Mouse (Mus musculus) kidney, adult 8-10 months (tissue): Measurements from ENCODE around the gene Ebf1.

Experiments
- DNase-seq, 2 experiments: peaks; one replicate each; pipeline ENCODE4 v3.0.0; 2022

Gene Ebf1

DNA sequence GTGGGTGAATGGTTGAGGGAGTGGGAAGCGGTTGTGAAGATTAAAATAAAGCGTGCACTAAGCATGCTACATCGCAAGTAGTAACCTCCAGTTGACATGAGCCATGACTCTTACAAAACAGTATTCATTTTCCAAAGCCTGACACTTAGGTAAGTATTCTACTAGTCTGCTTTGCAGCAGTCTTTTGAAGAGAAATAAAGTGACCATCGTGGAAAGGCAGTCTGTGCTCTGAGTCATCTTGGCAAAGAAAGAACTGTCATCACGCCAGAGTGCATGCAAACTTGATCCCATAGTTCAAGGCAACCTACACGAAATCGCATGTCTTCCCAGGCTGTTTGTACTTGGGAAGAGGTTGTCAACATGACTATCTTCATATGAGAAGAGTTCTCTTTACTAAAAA lies 237.4 kb downstream of the Ebf1 start:
- DNase-seq: no peak

DNA sequence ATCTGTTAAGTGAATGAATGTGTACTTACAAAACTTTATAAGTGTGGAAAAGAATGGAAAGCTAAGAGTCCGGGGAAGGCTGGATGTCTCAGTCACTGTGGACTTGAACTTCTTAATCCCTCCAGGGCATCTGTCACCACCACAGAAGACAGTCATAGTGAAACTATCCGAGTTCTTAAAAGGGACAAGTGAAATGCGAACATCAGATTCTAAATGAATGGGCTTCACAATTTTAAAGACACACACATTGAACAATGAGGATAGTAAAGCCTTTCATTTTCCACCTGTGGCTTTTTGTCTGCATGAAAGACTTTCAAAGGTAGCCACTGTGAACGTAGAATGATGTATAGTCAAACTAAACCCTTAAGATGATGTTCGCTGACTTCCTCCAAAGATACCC lies 244.0 kb downstream of the Ebf1 start:
- no peak for DNase-seq

DNA sequence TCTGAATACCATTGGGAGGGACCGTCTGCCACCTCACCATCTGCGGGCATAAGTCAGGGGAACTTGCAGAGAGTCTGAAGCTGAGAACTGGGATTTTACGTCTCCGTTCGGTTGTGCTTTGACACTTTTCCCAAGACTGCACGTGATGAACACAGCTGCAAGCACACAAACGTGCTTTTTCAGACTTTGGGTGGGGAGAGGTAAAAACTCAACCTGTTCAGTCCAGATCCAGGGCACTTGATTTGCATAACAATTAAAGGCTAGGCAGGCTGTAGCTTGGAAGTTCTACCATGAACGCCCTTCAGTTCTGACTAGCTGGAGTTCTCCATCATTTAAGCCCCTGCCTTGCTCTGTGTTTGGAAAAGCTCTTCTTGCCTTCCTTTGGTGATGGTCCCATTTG lies 246.8 kb downstream of the Ebf1 start:
- no peak for DNase-seq

DNA sequence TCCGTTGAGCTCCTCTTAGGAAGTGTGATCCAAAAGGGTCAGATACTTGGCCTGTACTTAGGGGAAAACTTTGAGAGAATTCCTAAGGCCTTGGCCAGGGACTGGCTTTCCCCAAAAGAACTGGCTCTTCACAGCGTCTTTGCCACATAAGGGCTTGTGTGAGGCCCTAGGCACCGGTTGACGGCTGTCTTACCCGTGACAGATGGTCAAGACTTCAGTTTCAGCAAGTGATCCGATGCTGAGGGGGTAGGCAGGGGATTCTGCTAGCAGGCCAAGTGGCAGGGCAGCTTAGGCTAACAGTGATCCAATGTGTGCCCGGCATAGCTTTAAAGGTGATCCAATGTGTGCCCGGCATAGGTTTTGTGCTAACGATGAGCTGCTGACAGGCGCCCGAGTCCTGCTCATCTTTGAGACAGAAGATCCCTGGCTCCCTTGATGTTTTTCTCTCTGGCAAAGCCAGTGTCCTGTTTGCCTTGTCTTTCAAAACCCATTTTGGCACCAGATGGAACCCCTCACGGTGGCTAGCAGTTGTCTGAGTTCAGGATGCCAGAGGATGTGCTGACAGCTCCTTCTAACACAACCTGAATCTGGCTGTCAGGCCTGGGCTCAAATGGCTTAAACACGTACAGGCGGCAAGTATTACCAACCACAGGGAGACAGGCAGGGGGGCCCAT lies 249.5 kb downstream of the Ebf1 start:
- DNase-seq: no peak

DNA sequence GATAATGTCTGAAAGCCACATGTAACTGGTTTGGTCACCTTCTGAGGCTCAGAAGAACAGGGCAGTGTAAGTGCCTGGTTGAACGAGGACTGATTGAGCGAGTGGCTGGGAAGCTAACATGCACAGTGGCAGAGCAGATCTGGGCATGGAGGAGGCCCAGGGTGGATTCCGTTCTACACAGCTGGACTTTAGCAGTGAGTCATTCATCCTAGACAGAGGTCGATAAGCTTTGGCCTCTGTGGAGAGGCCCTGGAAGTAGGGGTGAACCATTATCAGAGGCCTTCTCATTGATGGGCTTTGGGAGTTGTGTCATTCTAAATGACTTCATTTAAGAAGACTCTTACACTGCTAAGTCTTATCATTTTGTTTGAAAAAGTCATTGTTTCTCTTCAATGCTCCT lies 250.3 kb downstream of the Ebf1 start:
- no peak for DNase-seq

DNA sequence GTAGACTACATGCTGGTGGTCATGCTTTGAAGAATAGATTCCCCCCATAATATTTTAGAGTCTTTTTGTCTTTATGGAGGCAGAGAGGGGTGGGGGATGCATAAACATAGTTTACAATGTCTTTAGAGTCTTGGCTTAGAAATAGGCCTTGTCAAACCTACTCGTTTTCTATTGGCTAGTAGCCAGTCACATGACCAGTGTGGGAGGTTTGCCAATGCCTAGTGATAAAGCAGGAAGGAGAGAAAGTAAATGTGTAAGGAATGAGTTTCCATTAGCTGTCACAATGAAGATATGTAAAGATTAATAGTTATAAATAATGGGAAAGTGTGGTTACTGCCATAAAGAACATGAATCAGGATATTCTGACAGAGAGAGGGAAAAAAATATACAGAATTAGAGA lies 256.8 kb downstream of the Ebf1 start:
- no peak for DNase-seq

DNA sequence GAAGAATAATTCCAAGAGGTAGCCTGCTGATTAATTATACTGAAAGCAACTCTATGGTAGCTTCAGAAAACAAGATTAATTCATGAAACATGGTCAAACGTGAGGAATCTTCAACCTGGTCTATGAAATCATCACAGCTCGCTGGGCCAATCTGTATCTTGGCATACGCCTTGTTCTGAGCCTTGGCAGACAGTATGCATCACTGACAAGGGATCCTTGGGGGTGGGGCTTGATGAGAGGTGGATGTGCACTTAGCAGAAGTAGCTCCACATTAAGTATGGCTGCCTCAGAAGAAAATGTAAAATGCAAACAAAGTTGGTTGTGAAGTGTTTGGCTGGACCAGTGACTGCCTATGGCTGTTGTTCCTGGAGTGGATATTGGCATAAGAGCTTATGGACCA lies 258.1 kb downstream of the Ebf1 start:
- no peak for DNase-seq

DNA sequence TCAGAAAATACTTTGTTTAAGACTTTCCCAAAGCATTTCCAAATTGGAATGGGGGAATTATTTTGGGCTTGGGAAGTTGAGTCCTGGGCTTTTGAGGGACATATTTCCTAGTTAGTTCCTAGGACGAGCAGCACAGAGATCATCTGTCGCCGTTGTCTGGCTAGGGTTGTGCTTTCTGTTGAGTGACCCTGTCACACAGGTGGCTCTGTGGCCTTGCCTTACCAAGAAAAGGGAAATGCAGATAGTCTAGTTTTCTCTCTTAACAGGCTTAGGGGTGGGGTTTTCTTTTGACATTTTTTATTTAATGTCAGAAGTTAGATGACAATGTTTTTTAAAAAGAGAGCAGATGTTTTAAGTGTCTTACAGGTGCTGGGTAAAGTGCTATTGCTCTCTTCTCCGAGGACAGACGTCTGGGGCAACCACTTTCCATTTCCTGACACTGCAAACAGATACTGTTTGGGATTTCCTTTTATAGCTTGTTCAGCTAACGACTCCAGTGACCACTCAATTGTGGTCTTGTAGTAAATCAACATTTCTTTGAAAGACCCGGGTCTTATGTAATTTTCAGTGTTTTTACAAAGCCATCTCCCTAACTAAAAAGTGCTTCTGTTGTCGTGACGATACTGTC lies 264.1 kb downstream of the Ebf1 start:
- DNase-seq: no peak

DNA sequence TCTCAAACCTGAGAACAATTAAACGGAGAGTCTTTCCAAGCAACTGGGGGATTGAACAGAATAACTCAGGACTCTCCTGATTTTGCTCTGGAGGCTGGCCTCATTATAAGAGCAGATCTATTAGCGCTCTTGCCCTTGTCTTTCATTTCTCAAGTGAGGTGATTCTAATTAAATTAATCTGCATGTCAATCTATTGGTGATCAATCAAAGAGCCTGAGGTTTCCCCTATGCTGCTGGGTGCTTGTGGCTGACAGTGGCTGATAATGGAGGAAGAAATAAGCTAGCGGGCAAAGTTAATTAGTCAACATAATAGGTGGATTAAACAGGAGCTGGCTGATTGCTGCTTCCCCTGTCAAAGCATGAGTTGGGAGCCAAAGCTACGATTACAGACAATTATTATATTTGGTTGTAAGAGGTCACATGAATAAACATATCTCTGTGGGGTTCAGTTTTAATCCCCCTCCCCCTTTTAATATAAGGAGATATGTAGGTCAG lies 265.4 kb downstream of the Ebf1 start:
- DNase-seq: no peak

DNA sequence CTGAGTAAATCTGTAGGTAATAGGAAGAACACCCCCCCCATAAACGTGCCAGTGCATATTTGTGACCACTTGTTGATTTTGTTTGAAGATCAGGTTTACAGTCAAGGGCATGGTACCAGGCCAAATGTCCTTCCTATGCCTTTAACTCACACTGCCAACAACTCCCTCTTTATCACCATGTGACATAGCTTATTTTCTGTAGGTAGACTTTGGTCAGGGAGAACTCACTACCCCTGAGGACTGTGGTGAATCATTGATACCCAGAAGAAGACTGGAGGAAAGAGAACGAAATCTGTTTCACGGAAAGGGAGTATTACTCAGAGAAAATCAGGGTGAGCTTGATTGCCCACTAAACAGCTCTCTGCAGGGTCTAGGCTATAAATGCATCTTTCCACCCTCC lies 267.2 kb downstream of the Ebf1 start:
- peak in 1 of 2 experiments; percentile 28 for DNase-seq

DNA sequence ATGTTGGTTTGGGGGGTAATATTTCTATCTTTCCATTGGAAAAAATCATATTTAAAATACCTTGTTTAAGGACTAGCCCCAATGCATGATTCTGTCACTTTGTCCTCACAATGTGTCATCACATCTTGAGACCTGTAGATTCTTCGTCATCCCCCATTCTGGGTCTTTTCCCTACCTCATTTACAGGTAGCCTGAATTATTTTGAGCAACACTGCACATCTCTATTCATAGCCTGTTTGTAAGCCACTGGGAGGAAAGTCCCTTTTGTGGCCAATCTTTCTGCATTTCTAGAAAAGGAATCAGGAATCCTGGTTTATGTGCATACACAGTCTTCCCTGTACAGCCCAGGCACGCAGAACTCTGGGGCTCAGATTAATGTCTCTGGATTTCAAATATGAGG lies 269.8 kb downstream of the Ebf1 start:
- DNase-seq: no peak

DNA sequence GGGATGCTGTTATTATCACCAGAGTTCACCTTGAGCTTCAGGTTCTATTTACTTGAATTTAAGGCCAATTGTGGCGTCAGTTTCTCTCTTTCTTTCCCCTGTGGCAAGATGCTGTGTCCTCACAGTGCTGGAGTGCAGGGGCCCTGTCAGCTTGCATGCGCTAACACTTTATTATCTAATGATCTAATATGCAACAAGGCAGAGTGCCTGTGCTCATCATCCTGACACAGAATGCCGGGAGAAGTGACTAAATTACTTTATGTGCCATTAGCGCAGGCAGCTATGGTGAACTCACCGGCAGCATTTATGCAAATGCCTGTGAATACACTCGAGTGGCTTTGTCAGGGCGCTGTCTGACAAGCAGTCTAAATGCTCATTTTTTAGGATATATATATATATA lies 270.6 kb downstream of the Ebf1 start:
- DNase-seq: no peak

DNA sequence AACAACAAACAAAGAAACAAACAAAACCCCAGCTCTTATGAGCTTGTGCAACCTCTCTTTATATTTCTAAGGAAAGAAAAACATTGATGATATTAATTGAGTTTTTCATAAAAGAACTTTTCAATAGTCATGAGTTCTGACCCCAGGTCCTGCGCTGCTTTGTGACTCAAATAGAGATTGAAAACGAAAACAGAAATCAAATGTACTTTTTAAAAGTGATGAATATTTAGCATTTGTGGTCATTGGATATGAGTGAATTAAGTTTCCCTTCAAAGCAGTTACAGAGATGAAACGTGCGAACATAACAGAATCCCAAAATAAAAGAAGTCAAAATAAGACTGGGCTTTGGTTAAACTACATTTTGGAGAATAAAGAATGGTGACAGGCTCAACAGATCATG lies 271.3 kb downstream of the Ebf1 start:
- DNase-seq: no peak

DNA sequence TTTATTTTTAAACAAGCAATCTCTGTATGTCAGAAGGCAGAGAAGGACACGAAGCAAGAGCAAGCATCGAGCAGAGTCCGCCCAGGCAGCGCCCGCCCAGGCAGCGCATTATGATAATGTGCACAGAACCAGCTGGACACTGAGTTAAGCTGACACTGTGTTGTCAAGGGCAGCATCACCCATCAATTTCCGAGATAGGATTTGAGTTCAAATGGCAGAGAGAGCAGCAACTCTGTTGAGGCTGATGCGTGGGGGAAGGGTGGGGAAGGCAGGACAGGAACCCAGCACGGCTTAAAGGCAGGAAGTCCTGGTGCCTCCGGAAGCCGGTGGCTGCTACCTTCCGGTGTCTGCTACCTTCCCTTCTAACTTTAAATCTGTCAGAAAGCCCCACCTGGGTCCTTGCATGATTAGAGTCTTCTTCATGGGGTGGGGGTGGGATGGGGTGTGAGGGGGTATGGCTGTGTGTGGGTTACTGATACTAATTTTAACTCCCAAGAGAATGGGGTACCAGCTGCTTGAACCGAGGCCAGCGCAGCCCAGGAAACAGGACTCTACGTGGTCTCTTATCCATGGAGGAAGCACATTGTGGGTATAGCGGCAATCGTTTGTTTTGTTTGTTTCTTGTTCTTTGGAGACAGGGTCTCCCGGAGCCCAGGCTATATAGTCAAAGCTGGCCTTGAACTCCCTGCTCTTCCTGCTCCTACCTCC lies 275.9 kb downstream of the Ebf1 start:
- DNase-seq: peak; percentile 8 to 18

DNA sequence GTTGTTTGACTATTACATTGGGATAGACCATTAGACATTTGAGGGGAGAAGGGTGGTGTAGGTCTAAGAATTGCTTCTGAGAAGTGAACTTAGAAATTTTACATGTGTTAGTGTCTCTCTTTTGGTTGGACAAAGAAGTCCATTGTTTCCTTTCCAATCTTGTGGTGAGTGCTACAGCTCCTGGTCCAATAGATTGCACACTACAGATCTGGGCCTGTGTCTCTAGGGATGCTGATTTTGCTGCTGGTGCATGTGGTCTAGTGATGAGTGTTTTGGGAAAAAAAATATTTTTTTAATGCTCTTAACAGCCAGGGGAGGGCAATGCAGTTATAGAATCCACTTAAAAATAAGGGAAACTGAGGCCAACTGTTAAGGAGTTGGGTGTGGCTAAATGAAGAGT lies 276.9 kb downstream of the Ebf1 start:
- DNase-seq: no peak

DNA sequence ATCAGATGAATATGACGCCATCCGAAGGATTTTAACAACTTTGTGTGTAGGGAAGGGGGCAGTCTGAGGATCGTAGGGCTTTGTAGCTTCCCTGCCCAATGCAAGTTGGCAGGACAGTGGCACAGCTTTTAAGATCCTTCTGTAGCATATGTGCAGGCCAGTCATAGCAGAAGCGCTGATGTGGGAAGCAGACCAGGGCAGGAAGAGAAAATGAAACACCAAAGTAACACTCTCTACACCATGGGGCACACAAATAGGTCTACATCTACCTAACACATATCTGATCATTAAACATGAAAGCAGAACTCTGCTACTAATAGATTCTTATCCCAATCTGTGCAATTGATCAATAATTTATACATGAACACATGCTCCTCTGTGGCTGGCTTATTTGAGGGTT lies 277.7 kb downstream of the Ebf1 start:
- no peak for DNase-seq

DNA sequence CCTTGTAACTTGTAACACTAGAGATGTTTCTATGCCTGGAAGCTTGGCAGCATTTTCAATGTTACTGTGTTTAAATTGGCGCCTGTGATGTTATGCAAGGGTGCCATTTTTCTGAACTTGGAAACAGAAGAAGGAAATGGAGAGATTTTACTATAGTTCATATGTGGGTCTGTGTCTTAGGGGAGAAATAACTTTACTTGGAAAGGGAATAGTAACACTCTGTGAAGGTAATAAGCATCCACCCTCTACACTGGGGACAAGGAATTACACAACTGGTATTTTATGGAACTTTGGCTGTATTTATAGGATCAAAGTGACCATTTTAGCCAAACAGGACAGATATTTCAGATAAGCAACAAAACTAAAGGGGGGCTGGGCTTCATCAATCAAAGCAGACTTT lies 278.8 kb downstream of the Ebf1 start:
- no peak for DNase-seq

DNA sequence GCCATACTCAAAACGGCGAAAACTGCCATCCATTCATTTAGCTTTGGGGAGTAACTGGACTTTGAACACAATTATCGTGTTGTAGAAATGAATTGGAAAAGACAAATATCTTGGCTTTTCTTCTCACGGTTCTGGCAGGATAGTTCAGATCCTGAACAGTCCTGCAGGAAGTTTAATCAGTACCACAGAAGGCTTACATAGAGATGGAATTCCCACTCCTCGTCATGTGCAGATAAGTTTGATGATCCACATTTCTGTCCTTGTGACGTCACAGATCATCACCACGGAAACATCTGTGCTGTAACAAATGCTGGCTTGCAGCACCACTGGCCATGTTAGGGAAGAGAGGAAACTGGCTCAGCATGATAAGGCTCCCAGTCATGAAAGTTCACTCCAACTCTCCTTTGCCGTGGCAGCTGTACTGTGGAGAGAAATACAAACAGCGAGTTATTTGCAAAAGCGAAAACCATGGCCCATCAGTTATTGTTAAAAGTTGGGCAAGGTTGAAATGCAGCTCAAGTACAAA lies 280.1 kb downstream of the Ebf1 start:
- no peak for DNase-seq

DNA sequence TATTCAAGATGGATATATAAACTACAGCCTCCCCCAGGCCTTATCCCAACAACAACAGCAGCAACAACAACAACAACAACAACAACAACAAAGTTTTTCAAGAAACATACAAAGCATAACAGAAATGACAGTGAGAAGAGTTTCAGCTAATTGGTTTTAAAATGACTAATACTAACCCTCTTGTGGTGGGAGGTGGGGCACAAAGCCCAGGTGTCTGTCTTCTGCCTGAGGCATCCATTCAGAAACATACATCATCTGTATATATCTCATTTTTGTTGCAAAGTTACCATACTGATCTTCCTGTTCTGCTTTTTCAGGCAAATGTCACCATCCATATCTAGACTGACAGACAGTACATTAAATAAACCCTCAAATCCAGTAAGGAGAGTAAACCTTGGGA lies 282.4 kb downstream of the Ebf1 start:
- no peak for DNase-seq

DNA sequence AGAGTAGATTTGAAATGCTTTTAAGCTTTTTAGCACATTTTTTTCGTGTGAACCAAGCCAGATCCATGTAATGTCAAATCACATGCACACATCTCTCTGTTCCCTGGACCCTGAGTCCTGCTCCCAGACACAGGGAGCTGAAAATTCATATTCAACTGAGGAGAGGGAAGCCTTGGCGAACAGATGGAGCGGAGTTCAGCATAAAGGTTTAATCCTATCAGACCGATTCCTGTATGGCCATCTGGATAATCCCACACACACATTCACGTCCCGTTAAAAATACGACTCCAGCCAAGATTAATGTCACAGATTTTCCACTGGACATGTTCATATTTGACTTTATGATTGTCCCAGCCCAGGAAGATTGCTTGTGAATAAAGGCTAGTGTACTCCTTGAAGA lies 282.8 kb downstream of the Ebf1 start:
- DNase-seq: no peak

DNA sequence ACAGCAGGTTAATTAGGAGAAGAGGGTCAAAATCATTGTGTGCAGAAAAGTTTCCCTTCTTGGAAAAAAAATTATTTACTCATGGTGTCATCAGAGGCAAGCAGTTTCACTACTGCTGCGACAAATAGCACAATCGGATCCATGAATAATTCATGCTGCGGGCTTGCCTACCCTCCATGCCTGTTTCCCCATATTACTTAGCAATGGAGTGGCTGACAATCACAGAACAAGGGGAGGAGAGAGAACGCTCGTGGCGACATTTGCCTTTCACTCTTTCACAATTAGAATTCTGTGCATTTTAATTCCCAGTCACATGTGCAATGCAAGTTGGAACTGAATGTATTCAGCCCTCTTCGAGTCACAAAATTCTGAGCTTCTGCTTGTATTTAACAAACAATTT lies 283.4 kb downstream of the Ebf1 start:
- no peak for DNase-seq

DNA sequence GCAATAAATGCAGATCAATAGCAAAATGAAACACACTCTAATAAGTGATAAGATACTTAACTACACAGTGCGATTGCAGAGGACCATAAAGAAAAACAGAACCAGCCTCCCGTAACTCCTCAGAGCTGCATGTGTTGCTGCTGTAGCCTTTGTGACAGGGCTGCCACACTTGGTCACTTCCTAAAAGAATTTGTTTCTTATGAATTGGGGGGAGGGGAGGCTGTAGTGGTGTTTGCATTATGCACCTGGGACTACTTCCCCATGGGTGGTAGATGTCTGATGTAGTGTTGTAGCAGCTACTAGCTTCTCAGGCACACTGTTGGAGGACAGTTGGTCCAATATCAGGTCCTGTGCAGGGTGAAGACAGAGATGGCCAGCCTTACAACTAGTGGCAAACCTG lies 284.6 kb downstream of the Ebf1 start:
- DNase-seq: no peak

DNA sequence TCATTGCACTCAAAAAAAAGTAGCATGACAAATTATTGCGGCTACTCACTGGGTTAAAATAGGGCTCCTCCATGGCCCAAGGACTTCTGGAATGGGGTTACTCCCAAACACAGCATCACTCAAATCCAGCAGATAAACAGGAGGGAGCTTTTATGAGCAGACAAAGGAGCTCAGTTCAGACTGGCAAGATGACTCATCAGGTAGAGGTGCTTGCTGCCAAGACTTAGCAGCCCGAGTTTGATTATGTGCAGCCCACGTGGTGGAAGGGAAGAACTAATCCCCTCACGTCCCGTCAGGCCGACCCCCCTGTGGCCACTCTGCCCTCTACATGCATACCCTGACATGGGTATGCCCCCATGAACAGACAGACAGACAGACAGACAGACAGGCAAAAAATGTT lies 285.0 kb downstream of the Ebf1 start:
- DNase-seq: no peak

DNA sequence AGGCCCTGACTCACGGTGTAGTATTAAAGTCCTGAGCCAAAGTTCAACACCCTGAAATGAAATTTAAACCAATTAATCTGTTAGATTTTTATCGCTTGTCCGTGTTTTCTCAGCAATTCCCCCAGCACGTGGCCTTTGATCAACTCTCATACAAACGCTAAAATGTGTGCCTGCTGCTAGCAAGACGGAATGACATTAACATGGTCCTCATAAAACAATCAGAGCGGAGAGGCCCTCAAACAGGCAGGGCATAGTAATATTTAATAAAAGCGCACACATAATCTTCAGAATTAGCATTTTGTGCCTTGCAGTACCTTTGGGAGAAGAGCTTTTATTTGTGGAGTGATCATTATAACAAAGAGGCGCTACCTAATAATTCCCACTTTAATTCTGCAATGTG lies 287.0 kb downstream of the Ebf1 start:
- peak in 1 of 2 experiments; percentile 12 for DNase-seq
